Mouse (Mus musculus): ENCODE data around the gene L3mbtl4.

L3mbtl4 gene

DNA sequence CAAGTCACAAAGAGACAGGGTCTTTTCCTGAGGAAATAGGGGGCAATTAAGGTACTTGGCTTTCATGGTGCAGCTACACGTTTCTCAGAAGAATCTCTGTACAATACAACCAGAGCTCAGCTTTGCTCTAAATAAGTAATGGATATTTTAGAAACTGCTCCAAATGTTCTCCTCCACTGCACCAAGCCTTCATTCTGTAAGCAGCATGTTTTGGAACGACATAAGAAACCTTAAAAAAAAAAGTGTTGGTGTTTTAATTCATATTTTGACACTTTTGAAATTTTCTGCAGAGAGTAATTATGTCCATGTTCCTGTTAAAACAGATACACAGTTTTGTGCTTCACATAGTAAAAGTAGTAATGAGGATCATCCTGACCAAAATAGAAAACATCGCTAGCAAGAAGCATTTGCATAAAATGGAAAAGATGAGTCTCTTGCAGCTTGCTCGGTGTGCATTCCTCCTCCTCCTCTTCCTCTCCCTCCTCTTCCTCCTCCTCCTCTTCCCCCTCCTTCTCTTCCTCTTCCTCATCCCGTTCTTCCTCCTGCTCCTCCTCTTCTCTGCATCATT lies 369.0 kb downstream of the L3mbtl4 start:
- no peak for DNase-seq (ENCODE audit: low spot score in 2 of 2)

DNA sequence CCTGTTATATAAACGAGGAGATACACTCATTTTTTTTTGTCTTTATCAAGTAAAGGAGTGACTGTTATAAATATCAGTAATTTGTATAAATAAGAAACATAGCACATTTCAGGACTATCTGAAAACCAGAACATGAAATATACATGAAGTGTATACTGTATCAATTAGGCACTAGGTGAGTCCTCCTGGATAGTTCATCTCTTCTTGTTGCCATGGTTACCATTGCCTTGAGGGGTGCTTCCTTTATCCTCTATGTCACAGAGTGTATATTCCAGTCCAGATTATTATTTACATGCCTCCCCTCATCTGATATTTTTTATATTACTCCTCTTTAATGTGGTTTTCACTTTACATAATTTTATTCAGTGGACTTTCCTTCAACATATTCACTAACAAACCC lies 392.9 kb downstream of the L3mbtl4 start:
- no peak for DNase-seq (ENCODE audit: low spot score in 2 of 2)

DNA sequence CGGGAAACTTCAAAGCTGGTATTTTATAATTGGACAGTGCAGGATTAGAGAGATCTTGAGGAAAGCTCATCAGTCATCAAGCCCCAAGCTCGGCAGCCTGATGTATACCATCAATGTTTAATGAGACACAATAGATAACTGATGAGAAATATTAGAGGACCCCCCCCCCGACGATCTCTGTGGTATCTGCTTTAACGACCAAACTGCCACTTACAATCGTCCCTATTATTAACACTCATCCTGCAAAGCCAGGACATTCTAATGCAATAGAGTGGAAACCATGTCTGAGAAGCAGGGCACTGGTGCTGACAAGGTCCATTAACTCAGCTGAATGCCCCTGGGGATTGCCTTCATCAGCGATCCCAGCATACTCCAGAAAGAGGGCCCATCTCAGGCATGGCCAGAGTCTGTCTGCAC lies 398.5 kb downstream of the L3mbtl4 start:
- no peak for DNase-seq (ENCODE audit: low spot score in 2 of 2)

DNA sequence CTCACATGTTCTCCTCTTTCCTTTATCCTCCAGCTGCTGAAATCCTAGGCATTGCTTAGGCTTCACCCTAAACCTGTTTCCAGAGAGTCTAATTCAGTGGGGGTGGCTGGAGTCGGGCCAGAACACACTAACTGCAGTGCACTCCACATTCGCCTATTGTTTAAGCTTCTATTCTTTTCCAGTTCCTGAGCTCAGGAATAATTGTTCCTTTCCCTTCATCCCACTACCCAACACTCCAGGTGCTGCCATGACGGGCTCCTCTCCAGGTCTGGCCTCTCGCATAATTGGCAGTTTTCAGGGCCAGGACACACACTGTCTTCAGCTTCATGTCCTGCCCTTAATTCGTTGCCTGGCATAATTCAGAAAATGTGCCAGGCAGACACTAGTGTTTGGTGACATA lies 437.1 kb downstream of the L3mbtl4 start:
- no peak for DNase-seq (ENCODE audit: low spot score in 2 of 2)

DNA sequence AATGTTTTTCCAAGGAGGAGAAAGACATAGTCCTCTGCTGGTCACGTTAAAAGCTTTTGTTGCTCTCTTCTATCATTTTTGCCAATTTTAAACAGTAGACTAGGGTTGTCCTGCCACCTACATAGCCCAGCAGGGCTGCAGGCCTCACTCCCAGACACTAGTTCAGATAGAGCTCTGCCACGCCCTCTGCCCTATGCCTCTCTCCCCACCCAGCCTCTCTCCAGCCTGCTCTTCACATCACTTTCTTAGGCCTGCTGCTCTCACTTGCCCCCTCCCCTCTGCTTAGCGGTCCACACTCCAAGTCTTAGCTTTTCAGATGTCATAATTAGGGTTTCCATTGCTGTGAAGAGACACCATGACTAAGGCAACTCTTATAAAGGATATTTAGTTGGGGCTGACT lies 437.8 kb downstream of the L3mbtl4 start:
- DNase-seq (ENCODE audit: low spot score in 2 of 2) = no peak

DNA sequence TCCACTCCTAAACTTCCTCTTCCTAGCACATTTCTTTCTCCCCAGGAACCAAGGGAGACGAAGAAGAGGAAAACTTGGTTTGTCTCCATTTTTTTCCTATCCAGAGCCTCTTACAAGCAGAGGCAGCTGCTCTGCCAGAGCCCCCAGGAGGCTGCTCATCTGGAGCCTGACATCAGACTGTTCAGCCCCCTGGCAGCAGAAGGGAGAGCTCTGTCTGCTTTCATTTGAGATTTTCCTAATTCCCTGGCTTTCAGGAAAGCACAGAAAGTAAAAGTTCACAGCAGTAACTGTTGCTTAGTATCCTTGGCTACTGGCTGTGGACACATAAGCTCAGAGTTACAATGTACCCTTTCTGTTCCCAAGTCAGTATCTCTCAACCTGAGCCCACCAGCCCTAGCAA lies 474.7 kb downstream of the L3mbtl4 start:
- DNase-seq (ENCODE audit: low spot score in 2 of 2) = no peak

DNA sequence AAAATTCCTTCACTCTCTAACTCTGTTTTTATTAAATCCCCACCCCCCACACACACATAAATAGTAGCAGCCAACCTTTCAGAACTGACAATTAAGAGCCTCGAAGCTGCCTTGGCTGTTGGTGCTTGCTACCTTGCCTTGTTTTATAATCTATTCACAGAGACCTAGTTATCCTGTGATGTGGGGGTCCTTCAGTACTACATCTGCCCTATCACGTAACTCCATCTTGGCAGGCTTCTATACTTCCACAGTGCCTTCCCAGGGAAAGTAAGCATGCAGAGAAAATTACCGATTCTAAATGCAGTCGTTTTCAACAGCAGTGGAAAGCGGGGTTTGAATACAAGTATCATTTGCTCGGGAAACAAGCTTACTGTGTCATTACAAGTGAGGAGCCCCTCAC lies 476.9 kb downstream of the L3mbtl4 start:
- DNase-seq (ENCODE audit: low spot score in 2 of 2) = no peak

DNA sequence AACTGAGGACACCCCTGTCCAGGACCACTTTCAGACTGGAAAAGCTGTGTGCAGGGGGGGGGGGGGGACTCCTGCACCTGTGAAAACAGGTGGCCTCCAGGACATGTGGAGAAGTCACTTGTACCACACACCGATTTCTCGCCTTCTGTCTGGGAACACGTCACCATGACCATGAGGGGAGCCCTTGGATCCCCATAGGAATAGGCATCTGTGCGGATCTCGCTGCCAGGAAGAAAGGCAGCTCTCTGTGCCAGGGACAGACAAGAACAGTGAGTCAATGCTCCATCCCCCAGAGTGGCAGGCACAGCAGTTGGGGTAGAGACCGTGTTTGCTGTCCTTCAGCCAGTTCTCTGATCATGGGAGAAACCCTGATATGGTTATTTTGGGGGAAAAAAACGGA lies 479.5 kb downstream of the L3mbtl4 start:
- DNase-seq (ENCODE audit: low spot score in 2 of 2) = no peak

DNA sequence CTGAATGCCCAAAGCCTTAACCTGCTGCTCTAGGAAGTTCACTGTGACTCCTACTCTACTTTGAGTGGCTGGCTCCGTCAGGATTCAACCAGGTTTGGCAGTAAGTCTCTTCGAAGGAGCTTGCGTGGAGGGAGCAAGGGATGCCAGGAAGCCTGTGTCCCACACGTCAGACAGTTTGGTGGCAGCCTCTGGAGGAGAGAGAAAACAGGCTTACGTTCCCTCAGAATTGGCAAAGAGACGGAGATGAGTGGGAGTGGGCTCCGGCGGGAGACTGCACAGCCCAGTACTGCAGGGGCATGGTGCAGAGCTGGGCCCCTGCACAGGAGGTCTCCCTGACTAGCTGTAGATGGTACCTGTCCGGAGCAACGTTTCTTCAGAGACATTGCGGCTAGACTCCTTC lies 481.2 kb downstream of the L3mbtl4 start:
- DNase-seq (ENCODE audit: low spot score in 2 of 2) = no peak

DNA sequence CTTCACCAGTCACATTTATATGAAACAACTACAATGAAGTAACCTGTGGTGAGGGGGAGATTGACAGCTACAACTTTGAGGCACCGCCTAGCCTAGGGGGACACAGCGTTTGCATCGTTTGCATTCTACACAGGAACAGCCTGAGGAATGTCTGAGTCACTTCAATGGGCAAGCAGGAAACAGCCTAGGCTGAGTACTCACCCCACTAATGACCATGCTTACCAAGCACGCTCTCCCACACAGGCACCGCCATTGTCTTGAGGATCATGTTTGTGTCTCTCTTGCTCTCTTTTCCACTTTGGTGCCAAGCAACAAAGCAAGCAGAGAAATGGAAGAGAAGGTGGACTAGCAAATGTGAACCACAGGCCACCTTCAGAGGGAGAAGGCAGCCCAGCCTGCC lies 484.8 kb downstream of the L3mbtl4 start:
- no peak for DNase-seq (ENCODE audit: low spot score in 2 of 2)

DNA sequence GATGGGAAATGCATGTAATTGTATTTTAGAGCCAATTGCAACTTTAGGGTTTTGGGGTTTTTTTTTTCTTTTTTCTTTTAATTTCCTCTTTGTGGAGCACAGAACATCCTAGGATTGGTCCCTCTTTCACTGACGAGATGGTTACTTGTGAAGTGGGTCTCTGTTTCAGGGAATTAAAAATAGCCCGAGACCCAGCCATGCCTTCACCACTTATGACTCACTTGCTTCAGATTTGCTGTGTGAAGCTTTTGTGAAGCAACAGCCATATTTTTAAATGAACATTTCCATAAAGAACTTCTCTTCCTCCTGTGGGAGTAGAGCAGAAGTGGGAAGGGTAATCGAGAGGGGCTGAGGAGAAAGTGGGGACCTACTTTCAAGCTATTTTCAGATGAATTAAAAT lies 485.3 kb downstream of the L3mbtl4 start:
- DNase-seq (ENCODE audit: low spot score in 2 of 2) = no peak

DNA sequence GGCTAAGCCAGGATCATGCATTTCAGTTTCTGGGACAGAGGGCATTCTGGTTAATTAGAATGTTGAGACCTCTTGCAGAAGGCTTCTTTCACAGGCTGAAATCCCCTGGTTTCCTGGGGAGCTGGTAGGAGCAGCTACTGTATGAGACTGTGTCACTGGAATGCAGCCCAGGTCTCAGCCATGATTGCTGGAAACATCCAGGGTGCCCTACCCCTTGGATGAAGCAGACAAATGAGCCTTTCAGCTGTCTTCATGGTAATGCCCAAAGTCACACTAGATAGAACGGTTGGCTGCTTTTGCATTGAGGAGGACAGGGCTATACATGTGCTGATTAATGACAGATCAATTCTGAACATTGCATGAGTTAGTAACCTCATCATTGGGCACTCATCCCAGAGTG lies 486.4 kb downstream of the L3mbtl4 start:
- DNase-seq (ENCODE audit: low spot score in 2 of 2) = no peak

DNA sequence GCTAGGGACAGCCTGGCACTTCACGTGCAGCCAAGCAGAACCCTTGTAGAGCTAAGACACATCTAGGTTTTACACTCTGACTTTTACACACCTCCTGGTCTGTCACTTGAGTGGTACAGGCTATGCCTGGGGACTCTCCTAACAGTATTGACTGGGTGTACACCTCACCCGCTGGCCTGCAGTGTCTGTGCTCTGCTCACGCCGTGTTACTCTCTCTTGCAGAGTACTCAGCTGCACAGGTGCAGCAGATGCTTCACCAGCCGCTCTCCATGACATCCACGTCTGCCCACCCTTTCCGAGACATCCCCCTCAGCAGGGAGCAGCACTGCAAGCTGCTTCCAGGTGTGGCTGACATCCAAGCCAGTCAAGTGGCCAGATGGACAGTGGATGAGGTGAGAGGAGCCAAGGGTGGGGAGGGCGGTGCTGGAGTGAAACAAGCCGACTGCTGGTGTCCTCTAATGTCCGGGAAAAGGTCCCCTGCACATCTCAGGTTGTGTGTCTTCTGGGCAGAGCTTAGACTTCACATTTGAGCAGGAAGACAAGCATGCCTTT lies 490.8 kb downstream of the L3mbtl4 start:
- no peak for DNase-seq (ENCODE audit: low spot score in 2 of 2)

DNA sequence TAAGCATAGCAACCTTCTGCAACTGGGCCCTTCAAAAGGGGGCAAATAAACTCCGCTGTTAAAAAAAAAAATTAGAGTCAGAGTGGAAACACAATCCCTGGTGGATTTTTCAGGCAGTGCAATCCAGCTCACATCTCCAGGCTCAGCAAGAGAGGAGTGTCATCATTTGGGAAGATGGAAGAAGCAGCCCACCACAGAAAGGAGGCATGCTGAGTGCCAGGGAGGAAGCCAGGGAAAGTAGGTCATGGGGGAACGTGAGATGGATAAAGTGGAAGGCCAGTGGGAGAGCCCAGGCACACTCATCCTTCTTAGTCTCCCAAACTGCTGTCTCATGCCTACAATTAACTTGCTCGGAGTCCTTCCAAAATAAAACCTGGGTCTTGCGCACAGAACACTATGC lies 496.0 kb downstream of the L3mbtl4 start:
- no peak for DNase-seq (ENCODE audit: low spot score in 2 of 2)

DNA sequence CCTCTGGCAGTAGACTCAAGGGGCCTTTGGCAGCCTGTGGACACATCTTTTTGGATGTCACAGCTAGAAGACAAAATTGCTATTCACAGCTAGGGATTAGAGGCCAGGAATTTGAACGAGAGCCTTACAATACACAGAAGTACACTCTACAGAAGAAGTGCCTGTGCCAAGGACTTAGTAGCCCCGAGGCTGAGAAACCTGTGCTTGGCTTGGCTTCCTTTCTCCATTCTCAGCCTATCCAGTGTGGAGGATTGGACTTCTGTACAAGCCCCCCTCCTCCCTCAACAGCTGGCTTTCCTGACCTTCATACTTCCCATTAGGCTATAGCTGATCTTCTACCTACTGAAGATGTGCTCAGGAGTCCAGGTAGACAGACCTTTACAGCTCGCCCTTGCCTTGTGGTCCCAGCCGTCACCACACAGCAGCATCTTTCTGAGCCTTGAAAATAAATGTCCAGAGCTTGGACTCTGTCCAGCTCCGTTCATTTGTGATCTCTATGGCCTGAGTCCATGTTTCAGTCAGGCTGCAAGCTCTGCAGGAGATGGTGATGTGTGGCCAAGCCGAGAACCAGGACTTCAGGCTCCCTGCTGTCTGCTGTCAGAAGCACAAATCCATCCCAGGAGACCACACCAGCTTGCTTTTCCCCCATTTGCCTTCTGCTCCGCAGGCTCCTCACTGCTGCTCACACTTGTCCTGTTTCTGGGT lies 497.6 kb downstream of the L3mbtl4 start:
- DNase-seq (ENCODE audit: low spot score in 2 of 2) = no peak

DNA sequence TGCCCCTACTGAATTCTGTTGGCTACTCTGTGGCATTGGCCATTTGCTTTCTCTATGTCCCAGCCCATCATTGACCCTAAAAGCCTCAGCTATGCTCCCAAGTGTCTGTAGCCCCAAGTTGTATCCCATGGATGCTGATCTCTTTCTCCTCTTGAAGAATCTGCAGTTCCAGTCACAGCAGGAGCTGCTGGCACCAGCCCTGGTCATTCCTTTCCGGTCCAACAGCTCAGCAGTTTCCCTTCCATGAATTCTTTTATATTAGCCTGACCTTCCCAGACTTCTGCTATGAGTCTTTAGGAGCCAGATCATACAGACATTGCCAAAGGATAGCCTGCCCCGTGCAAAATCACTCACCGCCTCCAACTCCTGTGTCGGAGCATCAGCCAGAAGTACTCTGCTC lies 520.1 kb downstream of the L3mbtl4 start:
- no peak for DNase-seq (ENCODE audit: low spot score in 2 of 2)

DNA sequence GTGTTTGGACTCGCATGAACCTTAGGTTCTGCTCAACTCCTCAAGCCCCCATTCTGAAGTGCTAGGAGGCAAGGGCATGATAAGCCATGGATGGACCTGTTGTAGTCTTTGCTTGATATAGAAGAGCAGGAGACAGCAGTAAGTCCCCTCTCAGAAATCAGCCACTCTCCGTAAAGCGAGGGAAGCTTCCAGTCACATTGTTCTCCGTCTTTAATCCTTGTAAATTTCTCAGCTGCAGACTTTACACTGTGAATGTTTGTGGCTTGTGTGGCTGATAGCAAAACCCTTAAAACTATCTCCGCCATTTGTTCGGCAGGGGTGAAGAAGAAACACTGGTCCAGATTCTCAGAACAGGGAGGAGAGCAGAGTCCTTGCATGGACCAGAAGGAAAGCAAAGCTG lies 552.7 kb downstream of the L3mbtl4 start, which contains the start of gene Tmem200c:
Tmem200c (plus strand) TSS at position 301 of the 400 bp plus-strand sequence.
- no peak for DNase-seq (ENCODE audit: low spot score in 2 of 2)

Data from urinary bladder, postnatal 4 days (tissue).